Mouse (Mus musculus): ENCODE data around the gene Sdr39u1. TPM values are rescaled to one million over a fixed set of nuclear protein-coding genes. Genes with fewer than 3 reads are reported as not detected.

The Sdr39u1 gene
- polyA plus RNA-seq, 1 experiment from 2014 or later: 51.0 TPM

Other genes with a start within 250 kb of the Sdr39u1 start
- gene Mdp1, start 239.8 kb downstream of the Sdr39u1 start, polyA plus RNA-seq (2016; fragmentation: Nextera tagmentation; extraction: Ambion mirVana): 60.5 and 64.5 TPM in 2 replicates
- 59.3 and 63.5 TPM in 2 replicates for gene Gmpr2, start 228.4 kb downstream of the Sdr39u1 start, polyA plus RNA-seq (2016; fragmentation: Nextera tagmentation; extraction: Ambion mirVana)
- gene Nedd8, start 228.2 kb downstream of the Sdr39u1 start, polyA plus RNA-seq (2016; fragmentation: Nextera tagmentation; extraction: Ambion mirVana): 577 and 583 TPM in 2 replicates
- 61.6 and 68.2 TPM in 2 replicates for gene Tinf2, start 218.5 kb downstream of the Sdr39u1 start, polyA plus RNA-seq (2016; fragmentation: Nextera tagmentation; extraction: Ambion mirVana)
- gene Tgm1, start 186.4 kb downstream of the Sdr39u1 start, polyA plus RNA-seq (2016; fragmentation: Nextera tagmentation; extraction: Ambion mirVana): 0.55 and 0.58 TPM in 2 replicates
- gene Rabggta, start 178.0 kb downstream of the Sdr39u1 start, polyA plus RNA-seq (2016; fragmentation: Nextera tagmentation; extraction: Ambion mirVana): 32.1 and 34.0 TPM in 2 replicates
- 68.8 and 74.1 TPM in 2 replicates for gene Dhrs1, start 154.6 kb downstream of the Sdr39u1 start, polyA plus RNA-seq (2016; fragmentation: Nextera tagmentation; extraction: Ambion mirVana)
- gene Nop9, start 154.6 kb downstream of the Sdr39u1 start, polyA plus RNA-seq (2016; fragmentation: Nextera tagmentation; extraction: Ambion mirVana): 47.9 and 52.0 TPM in 2 replicates
- gene Cideb, start 141.8 kb downstream of the Sdr39u1 start, polyA plus RNA-seq (2016; fragmentation: Nextera tagmentation; extraction: Ambion mirVana): 0.40 TPM in 1 of 2 replicates, not detected in the other
- 0.20 and 0.41 TPM in 2 replicates for gene Ltb4r2, start 138.9 kb downstream of the Sdr39u1 start, polyA plus RNA-seq (2016; fragmentation: Nextera tagmentation; extraction: Ambion mirVana)
- 0.13 and 0.19 TPM in 2 replicates for gene Ltb4r1, start 134.3 kb downstream of the Sdr39u1 start, polyA plus RNA-seq (2016; fragmentation: Nextera tagmentation; extraction: Ambion mirVana)
- 5.5 and 6.0 TPM in 2 replicates for gene Adcy4, start 116.2 kb downstream of the Sdr39u1 start, polyA plus RNA-seq (2016; fragmentation: Nextera tagmentation; extraction: Ambion mirVana)
- gene Ripk3, start 111.4 kb downstream of the Sdr39u1 start, polyA plus RNA-seq (2016; fragmentation: Nextera tagmentation; extraction: Ambion mirVana): 5.1 and 5.9 TPM in 2 replicates
- 25.4 and 35.6 TPM in 2 replicates for gene Nfatc4, start 77.1 kb downstream of the Sdr39u1 start, polyA plus RNA-seq (2016; fragmentation: Nextera tagmentation; extraction: Ambion mirVana)
- 23.9 and 26.9 TPM in 2 replicates for gene Nynrin, start 46.3 kb downstream of the Sdr39u1 start, polyA plus RNA-seq (2016; fragmentation: Nextera tagmentation; extraction: Ambion mirVana)
- gene Cbln3, start 15.9 kb downstream of the Sdr39u1 start, polyA plus RNA-seq (2016; fragmentation: Nextera tagmentation; extraction: Ambion mirVana): 0.04 and 0.27 TPM in 2 replicates
- 18.9 and 21.2 TPM in 2 replicates for gene Khnyn, start 15.3 kb downstream of the Sdr39u1 start, polyA plus RNA-seq (2016; fragmentation: Nextera tagmentation; extraction: Ambion mirVana)
- gene Cma1, start 44.4 kb upstream of the Sdr39u1 start, polyA plus RNA-seq (2016; fragmentation: Nextera tagmentation; extraction: Ambion mirVana): not detected in 2 replicates
- gene Cma2, start 50.7 kb upstream of the Sdr39u1 start, polyA plus RNA-seq (2016; fragmentation: Nextera tagmentation; extraction: Ambion mirVana): not detected in 2 replicates
- gene Mcpt1, start 117.7 kb upstream of the Sdr39u1 start, polyA plus RNA-seq (2016; fragmentation: Nextera tagmentation; extraction: Ambion mirVana): not detected in 2 replicates
- gene Mcpt9, start 130.2 kb upstream of the Sdr39u1 start, polyA plus RNA-seq (2016; fragmentation: Nextera tagmentation; extraction: Ambion mirVana): not detected in 2 replicates
- not detected in 2 replicates for gene Mcpt2, start 141.7 kb upstream of the Sdr39u1 start, polyA plus RNA-seq (2016; fragmentation: Nextera tagmentation; extraction: Ambion mirVana)
- gene Mcpt4, start 162.0 kb upstream of the Sdr39u1 start, polyA plus RNA-seq (2016; fragmentation: Nextera tagmentation; extraction: Ambion mirVana): not detected in 2 replicates
- gene Mcpt8, start 185.0 kb upstream of the Sdr39u1 start, polyA plus RNA-seq (2016; fragmentation: Nextera tagmentation; extraction: Ambion mirVana): not detected in 2 replicates
- not detected in 2 replicates for gene Ctsg, start 202.3 kb upstream of the Sdr39u1 start, polyA plus RNA-seq (2016; fragmentation: Nextera tagmentation; extraction: Ambion mirVana)
- not detected in 2 replicates for gene Gzme, start 220.3 kb upstream of the Sdr39u1 start, polyA plus RNA-seq (2016; fragmentation: Nextera tagmentation; extraction: Ambion mirVana)
- not detected in 2 replicates for gene Gzmd, start 232.3 kb upstream of the Sdr39u1 start, polyA plus RNA-seq (2016; fragmentation: Nextera tagmentation; extraction: Ambion mirVana)